Mouse (Mus musculus) liver, embryonic 14 days (tissue): ENCODE data around the gene Hist1h2bf. TPM values are rescaled to one million over a fixed set of nuclear protein-coding genes. Genes with fewer than 3 reads are reported as not detected.

Source experiments
- polyA plus RNA-seq: library from polyadenylated mRNA; depleted of rRNA; stranded (reverse); fragments of >200 nt; gene quantifications from 2 replicates; pipeline ENCODE4 v1.2.3, GENCODE M21; 2012; rRNA removed

Hist1h2bf gene
- 12.1 and 12.6 TPM in 2 replicates for polyA plus RNA-seq

GRCm38 (mm10) chr13:23573898-23574524, at the start of gene Hist1h2bf, which contains the start of gene Hist1h2ad:
Gene Hist1h2bf, minus strand, starts transcription at chr13:23574196.
Gene Hist1h2ad, plus strand, starts transcription at chr13:23574381.

GRCm38 (mm10) chr13:23622175-23622671, 48.2 kb upstream of the Hist1h2bf start, which contains the start of gene Hist1h1e:
Gene Hist1h1e, minus strand, starts transcription at chr13:23622558.

GRCm38 (mm10) chr13:23620733-23621531, 46.9 kb upstream of the Hist1h2bf start, which contains the start of gene Hist1h2be:
Gene Hist1h2be, minus strand, starts transcription at chr13:23621124.

GRCm38 (mm10) chr13:23581408-23582218, 7.6 kb upstream of the Hist1h2bf start, which contains the start of gene Hist1h4d:
Gene Hist1h4d, plus strand, starts transcription at chr13:23581598.

GRCm38 (mm10) chr13:23575271-23575851, 1.4 kb upstream of the Hist1h2bf start, which contains the start of gene Hist1h3d:
Gene Hist1h3d, plus strand, starts transcription at chr13:23575763.

DNA sequence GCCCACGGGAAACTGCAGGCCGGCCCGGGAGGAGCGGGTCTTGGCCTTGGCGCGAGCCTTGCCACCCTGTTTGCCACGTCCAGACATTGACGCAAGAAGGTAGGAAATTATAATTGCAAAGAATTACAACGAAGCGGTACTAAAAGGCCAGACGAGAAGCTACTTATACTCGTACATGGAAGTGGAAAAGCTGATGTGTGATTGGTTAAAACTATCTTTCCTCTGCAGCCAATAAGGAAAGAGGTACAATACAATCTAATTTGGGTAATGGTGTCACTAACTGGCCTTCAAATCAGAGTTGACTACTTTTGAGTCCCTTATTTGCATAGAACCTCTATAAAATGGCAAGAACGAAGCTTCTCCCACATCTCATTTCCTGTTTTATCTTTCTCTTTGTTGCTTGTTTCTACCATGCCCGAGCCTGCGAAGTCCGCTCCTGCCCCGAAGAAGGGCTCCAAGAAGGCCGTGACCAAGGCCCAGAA, 2.9 kb downstream of the Hist1h2bf start, which contains the start of the genes Hist1h2ae and Hist1h2bg:
TSS of gene Hist1h2ae (minus strand) at position 199 of the 482 bp plus-strand sequence.
TSS of gene Hist1h2bg (plus strand) at position 375 of the 482 bp plus-strand sequence.

DNA sequence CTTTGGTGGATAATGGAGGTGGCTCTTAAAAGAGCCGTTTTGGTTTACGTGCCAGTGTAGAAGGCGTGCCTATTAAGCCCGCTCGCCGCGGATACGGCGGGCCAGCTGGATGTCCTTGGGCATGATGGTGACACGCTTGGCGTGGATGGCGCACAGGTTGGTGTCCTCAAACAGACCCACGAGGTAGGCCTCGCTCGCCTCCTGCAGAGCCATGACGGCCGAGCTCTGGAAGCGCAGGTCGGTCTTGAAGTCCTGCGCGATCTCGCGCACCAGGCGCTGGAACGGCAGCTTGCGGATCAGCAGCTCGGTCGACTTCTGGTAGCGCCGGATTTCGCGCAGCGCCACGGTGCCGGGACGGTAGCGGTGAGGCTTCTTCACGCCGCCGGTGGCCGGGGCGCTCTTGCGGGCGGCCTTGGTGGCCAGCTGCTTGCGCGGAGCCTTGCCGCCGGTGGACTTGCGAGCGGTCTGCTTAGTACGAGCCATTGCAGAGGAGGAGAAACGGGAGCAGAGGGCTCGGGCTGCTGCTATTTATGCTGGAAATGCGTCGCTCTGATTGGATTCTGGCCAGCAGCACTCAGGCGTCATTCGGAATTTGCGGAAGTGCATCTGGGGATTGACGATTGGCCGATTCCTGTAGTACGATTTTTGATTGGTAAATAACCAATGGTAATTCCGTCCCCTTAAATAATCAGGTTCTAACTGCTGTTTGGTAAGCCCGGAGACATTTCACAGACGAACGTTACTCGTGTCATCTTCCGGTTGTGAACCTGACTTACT, 11.9 kb downstream of the Hist1h2bf start, which contains the start of gene Hist1h3e:
TSS of gene Hist1h3e (minus strand) at position 487 of the 777 bp plus-strand sequence.

GRCm38 (mm10) chr13:23552962-23553361, 21.0 kb downstream of the Hist1h2bf start, which contains the start of gene Hist1h1d:
Gene Hist1h1d, plus strand, starts transcription at chr13:23553262.

GRCm38 (mm10) chr13:23551146-23551834, 22.7 kb downstream of the Hist1h2bf start, which contains the start of gene Hist1h4f:
Gene Hist1h4f, minus strand, starts transcription at chr13:23551648.

DNA sequence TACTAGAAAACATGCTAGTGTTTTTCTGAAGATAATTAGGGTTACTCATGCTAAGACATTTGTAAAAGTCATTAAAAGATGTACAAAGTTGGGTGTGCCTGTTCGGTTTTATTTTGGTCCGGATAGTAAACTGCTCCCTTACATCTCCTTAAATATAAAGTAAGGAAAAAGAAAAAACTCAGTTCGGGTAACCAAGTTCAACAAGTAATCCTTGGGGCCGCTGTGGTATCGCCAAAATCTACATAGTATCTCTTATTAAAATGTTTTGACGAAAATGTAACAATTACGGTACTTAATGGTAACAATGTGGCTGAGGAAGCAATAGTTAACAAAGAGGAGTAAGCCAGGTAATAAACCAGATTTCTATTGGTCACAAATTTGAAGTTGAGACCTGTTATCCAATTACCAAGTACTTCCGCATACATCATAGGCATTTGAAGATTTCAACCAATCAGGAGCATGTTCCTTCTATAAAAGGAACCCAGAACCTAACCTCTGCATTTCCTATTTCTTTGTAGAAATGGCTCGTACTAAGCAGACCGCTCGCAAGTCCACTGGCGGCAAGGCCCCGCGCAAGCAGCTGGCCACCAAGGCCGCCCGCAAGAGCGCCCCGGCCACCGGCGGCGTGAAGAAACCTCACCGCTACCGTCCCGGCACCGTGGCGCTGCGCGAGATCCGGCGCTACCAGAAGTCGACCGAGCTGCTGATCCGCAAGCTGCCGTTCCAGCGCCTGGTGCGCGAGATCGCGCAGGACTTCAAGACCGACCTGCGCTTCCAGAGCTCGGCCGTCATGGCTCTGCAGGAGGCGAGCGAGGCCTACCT, 29.8 kb downstream of the Hist1h2bf start, which contains the start of gene Hist1h3f:
TSS of gene Hist1h3f (plus strand) at position 88 of the 822 bp plus-strand sequence.

DNA sequence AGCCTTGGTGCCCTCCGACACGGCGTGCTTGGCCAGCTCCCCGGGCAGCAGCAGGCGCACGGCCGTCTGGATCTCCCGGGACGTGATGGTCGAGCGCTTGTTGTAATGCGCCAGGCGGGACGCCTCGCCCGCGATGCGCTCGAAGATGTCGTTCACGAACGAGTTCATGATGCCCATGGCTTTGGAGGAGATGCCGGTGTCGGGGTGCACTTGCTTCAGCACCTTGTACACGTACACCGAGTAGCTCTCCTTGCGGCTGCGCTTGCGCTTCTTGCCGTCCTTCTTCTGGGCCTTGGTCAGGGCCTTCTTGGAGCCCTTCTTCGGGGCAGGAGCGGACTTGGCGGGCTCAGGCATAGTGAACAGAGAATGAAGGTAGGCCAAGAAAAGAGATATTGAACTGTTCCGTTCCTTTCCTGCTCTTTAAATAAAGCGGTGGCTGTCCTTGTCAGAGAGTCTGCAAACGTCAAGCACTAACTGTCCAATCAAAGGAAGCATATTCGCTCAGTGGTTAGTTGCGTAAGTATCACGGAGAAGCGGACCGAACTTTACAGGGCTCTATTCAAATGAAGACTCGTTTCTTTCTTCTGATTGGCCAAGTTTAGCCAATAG, 30.9 kb downstream of the Hist1h2bf start, which contains the start of gene Hist1h2bh:
TSS of gene Hist1h2bh (minus strand) at position 394 of the 609 bp plus-strand sequence.

GRCm38 (mm10) chr13:23535137-23536075, 38.6 kb downstream of the Hist1h2bf start, which contains the start of gene Hist1h3g:
Gene Hist1h3g, plus strand, starts transcription at chr13:23535422.

GRCm38 (mm10) chr13:23533560-23534367, 40.2 kb downstream of the Hist1h2bf start, which contains the start of gene Hist1h2af:
Gene Hist1h2af, plus strand, starts transcription at chr13:23533906.

GRCm38 (mm10) chr13:23530901-23531875, 42.8 kb downstream of the Hist1h2bf start, which contains the start of gene Hist1h4h:
Gene Hist1h4h, plus strand, starts transcription at chr13:23531050.

